Mouse (Mus musculus): ENCODE results near the gene Ppp2r3a.
A peak's percentile ranks its signal among the peaks of the same experiment; 100 is the strongest.

The Ppp2r3a gene

DNA sequence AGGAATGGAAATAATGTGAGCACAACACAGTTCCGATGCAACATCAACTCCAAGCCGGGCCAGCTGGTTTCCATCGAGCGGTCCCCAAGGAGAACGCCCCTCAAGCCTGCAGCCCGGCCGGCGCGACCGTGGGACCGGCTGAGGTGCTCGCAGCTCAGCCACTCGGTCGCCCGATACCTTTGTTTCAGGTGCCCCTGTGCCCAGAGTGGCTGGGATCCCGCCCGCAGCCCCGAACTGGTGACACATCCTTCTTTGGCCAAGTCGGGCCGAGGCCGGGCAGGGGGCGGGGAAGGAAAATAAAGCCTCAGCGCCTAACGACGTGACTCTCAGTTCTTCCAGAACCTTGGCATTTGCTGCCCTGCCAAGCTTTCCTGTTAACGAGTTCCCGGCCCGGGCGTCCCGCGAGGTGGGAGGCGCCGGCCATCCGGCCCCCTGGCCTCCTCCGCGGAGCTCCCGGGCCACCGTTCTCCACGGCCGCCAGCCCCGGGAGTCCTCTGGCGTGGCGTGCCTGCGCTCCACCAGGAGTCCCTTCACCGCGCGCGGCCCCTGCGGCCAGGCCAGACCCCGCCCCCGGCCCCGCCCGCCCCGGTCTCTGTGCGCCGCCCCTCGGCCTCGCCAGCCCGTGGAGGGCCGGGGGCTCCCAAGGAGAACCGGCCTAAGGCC, 483 bp downstream of the Ppp2r3a start:
- DNase-seq, result peak; percentile 62 to 66

DNA sequence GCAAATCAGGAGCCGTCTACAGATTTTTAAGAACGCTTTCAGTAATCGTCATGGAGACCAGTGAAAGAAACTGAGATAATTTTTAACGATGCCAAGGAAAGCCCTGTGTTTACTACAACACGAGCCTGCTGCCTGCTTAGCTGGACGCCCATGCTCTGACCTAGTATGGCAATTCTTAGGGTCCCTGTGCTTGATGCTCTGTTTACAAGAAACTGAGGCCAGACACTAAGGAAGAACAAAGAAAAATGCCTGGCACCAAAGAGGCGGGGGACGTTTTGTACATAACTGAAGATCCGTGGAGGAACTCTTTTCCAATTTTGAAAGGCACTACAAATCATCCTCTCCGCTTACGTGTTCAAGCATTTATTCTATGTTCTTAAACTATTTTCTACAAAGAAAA, 1.1 kb downstream of the Ppp2r3a start:
- DNase-seq, result peak in 1 of 2 experiments; percentile 10

DNA sequence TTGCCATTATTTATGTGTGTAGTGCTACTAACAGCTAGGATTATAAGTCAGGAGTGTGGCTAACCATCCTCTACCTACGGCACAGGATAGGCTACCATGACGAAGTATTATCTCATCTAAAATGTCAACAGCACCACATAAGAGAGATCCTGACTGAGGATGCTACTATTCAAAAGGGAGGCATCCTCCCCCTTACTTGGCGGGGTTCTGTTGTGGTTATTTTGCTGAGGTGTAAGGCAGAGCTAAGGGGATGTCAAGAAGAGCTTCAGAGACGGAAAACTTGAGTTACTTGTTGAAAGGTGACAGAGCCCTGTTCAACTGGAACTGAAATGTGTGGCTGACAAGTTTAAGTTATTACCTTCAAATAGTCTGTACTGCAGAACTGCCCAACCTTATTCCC, 2.0 kb downstream of the Ppp2r3a start:
- no peak for DNase-seq

DNA sequence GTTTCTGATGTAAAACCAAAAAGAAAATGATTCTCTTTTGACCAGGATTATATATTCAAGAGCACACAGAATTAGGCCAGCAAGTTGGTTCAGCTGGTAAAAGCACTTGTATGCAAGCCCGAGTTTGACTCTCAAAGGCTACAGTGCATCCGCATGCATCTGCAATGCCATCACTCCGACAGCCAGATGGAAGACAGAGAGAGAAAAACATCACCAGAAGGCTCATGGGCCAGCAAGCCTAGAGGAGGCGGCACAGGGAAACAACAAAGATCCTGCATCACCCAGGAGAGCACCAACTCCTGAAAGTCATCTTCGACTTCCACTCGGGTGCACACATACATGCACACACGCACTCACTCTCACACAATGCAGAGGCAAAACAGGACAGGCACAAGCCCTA, 4.1 kb downstream of the Ppp2r3a start:
- no peak for DNase-seq

DNA sequence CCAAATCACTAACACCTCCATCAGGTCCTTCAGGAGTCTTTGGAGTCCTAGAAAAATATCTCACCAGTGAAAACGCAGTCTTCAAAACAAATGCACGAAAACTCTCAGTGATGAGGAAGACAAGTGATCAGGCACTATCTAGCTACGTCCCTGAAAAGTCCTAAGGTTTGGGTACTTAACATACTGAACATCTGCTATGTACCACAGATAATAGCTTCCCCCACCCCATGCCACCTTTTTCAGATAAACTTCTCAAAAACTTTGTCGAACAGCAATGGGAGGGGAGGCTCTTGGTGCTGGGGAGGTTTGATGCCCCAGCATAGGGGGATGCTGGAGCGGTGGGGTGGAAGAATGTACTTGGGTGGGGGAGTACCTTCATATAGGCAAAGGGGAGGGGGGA, 6.1 kb downstream of the Ppp2r3a start:
- no peak for DNase-seq

DNA sequence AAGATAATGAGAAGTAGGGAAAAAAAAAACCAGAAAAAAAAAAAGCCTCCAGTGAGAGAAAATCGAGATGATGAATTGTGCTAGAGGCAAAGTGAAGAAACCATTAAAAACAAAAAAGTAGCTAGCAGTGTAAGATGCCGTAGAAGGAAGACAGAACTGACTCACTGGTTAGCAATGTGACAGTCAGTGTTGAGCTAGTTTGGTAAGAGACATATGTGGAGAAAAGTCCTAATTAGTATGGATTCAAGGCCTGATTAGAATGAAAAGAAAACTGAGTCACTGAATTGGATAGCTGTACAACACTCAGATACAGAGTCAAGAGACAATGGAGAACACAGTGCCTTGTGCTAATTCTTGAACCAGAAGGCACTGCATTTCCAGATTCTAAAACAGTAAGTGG, 7.9 kb downstream of the Ppp2r3a start:
- DNase-seq, result no peak

DNA sequence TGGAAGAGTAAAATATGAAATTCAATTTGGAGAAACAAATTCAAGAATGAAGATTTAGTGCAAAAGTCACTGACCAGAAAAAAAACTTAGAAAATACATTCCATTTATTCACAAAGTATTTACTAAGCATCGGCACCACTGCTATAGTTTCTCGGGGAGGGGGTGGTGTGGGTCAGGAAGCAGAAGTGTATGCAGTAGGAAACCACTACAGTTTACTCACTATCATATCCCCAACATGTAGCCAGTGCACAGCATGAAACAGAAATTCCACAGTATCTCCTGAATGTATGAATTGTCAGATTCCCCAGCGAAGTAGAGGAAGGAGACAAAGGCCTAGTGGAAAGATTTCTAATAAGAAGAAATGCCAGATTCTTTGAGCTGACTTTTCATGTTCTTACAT, 11.4 kb downstream of the Ppp2r3a start:
- no peak for DNase-seq

DNA sequence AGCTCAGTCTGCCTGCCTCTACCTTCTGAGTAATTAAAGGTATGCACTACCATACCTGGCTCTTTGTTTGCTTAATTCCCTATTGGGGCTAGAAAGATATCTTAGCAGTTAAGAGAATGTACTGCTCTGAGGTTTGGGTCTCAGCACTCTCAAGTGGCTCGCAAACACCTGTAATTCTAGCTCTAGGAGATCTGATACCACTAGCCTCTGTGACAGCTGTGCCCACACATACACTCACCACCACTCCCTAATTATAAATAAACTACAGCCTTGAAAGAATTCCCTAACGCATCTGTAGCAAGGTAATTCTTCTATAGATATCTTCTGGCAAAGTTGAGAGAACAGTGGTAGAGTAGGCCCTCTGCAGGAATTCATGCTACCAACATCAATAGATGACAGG, 15.8 kb downstream of the Ppp2r3a start:
- DNase-seq, result no peak

DNA sequence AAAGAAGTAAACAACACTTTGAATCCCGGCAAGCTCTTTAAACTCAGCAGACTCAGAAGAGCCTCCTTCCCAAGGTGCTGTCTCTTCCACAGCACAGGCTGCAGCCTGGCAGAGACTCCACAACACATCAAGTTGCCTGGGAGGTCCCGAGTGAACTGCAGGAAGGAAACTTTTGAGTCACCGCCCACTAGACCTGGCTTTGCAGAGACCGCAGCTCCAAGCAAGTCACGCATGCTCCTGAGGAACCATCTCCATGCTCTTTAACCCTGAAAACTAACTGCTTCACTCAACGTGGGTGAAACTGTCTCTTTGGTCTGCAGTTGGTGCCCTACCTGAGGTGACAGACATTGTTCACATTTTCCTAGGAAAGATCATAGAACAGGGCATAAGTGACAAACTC, 19.6 kb downstream of the Ppp2r3a start:
- no peak for DNase-seq

DNA sequence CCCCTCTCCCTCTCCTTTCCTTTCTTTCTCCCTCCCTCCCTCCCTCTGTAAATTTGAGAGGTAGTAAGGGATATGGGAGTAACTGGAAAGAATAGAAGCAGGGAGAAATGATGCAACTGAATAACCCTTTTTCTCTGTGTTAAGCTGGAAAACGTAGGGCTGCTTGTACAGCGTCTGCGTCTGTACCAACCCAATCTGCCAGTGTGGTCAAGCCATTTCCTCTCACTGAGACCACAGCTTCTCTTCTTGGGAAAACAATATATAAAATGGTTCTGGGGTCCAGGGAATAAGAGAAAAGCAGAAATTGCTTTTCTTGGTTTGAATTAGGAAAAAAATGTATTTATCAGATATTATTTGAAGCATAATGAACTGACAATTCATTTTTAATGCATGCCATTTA, 21.6 kb downstream of the Ppp2r3a start:
- DNase-seq, result no peak

DNA sequence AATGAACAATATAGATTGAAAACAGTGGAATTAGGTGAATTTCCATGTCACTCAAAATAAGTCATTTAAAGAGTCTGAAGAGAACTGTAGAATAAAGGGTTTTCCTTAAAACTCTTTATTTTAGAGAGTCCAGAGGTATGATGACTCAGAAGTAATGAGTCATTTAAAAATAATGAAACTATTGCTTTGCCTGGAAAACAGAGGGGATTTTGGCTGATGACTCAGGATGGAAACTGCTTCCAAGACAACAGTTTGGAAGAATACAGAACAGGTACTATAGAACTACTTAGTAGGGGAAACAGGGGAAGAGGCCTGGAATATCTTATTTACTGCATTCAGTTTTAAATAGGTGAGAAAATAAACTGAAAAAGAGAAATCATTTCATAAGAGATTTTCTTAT, 22.7 kb downstream of the Ppp2r3a start:
- DNase-seq, result no peak

DNA sequence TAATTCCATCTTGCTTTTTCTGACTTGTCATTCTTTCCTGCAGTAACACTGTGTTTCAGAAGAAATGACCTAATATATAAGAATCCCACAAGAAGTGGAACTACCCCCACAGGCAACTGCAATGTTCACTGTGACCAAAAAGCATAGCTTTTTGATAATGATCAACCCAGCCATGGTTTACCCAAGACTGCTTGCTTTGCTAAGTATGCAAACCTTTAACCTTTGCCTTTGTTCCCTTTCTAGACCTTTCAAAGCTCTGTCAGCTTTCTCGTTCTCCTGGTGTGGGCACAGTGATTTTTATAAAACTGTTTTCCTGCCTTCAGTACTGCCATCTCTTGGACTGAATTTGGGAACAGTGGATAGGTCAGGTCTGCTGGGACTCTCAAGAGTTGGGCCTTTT, 43.6 kb downstream of the Ppp2r3a start:
- no peak for DNase-seq

DNA sequence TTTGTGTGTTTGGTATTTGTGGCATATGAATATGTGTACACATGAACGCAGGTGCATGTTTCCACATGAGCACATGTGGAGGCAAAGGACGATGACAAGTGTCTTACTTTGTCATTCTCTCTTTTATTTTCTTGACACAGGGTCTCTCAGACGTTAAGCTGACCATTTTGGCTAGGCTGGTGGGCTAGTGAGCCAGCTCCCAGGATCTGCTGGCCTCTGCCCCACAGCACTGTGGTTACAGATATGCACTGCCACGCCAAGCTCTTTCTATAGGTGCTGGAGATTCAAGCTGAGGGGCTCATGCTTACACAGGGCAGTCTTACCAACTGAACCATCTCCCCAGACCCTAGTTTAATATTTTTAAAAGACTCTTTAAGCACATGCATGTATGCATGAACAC, 45.1 kb downstream of the Ppp2r3a start:
- DNase-seq, result no peak

DNA sequence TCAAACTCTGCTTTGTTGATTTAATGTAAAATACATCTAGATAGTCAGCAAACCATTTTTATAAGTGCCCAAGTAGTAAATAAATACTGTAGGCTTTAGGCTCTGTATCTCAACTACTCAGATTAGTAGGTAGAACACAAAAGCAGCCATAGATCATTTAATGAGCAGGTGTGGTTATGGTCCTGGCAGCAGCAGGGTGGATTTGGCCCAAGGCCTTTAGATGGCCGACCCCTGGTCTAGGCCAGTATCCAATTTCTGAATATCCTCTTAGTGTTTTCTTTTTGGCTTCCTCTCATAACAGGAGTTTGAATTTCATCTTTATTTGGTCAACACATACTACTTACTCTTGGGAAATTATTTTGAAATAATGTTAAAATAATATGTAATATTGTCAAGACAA, 46.4 kb downstream of the Ppp2r3a start:
- no peak for DNase-seq

DNA sequence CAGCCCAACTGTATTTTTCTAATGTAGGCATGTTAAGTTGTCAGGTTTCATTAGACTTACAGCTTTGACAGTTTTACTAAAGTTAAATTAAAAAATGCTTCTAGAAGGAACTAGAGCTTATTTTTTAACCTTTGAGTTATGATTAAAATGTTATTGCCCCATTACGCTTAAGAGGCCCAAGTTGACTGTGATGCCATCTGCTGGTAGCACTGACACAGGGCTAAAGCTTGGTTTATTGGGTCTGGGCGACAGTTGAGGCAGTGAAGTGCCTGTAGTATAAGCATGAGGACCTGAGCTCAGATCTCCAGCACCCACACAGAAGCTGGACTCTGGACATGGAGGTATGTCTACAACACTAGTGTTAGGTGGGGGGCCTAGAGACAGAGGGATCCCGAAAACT, 47.5 kb downstream of the Ppp2r3a start:
- DNase-seq, result no peak

DNA sequence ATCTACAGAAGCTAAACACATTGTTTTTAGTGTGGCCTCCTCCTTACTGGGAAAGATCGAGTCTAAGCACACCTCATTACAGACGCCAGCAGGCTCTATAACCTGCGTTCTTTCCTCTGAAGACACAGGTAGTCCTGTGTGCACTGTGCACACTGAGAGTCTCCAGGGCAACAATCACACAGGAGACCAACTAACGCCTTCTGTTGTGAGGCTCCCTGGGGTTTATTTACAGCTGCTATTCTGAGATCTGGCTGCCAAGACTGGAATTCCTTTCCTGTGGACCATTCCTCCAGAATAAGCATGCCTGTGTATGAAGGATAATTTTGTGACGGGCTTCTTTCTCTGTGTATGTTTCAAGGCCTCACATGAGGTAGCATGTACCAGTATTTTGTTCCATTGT, 51.0 kb downstream of the Ppp2r3a start:
- DNase-seq, result no peak

DNA sequence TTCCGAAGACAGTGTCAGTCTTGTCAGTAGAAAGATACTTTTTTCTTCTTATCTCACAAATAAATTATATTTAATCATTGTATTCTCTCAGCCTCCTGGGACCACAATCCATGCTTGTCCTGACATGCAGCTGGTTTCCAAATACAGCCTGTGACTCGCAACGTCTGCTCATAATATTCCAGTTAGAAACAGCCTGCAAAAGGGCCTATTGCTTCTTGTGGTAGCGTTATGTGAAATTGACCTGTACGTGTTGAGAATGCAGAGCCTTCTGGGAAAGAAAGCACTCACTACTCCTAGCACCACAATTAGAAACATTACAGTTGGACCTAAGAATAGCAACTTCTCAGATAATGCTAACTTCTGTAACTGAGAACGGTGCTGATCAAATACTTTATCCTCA, 52.8 kb downstream of the Ppp2r3a start:
- DNase-seq, result no peak

DNA sequence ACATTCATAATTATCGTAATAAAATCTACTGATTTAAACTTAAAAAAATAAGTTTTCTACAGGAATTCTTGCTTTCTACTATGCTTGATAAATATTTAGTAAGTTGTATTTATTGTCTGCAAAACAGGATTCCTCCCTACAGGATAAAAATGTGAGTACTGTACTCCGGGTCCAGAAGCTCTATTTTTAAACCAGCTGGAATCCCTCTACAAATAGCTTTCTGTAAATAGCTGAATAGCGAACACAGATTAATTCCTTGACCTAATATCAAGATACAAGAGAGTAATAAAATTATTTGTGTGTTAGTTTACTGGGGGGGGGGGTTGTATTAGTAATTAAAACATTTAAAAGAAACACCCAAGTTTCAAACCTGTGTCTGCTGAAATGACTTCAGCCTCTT, 53.3 kb downstream of the Ppp2r3a start:
- DNase-seq, result no peak

DNA sequence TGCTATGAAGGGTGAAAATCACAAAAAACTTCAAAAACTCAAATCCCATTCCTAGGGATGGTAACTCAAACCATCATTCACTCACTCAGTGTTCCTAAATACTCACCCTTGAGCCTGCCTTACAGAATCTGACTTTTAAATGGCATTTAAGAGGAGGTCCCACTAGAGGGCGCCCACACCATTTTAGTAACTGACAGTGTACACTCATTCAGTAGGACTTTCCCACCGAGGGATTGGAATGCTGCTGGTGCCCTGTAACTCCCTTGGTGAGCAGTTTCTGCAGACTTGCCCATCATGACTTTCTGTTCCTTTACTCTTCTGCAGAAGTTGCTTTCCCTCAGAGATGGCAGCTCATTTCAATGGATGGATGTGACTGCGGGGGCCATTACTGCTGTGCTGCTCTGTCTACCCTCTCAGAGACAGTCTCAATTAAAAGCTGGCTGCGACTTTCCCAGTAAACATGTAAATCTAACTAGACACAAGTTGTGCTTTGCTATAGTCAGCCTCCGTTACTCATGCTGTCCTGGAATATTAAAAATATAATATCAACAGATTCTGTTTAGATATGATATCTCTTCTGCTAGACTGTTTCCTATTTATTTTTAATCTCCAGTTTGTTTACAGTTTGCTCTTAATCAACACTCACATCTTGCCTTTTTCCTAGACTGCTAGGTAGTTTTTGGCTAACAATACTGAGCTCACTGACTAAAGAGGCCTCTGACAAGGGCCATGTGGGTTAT, 69.5 kb downstream of the Ppp2r3a start:
- DNase-seq, result peak; percentile 78 to 86

DNA sequence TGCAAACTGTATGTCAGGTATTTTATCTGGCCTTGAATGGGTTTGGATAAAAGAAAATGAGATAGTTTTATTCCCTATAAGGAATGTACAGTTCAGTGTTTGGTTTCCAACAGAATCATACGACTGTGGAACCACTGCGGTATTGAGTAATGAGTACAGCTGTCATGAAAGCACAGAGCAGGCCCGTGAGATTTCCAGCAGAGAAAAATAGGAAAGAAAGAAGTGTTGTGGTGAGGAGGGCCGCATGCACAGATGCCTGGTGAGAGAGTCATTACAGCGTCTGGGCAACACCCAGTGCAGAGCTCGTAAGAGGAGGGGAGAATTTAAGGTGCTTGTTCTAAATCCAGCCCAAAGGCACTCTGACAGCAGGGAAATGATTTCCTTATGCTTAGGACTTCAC, 70.3 kb downstream of the Ppp2r3a start:
- DNase-seq, result no peak

DNA sequence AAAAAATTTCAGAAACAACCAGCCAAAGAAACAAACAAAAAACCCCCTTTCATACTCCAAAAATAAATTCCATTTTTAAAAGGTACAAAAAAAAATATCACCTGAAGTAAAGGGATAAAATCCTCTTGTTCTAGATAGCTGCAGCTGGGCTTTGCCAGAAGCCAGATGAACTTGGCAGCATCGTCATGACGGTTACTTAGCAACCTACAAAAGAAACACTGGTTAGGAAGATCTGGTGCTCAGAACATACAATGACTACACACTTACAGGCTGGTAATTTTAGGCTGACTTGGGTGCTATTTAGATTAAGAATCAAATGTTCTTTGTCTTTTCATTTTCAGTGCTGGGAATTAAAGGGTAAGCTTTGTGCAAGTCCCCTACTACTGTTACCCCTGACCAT, 71.4 kb downstream of the Ppp2r3a start:
- no peak for DNase-seq

DNA sequence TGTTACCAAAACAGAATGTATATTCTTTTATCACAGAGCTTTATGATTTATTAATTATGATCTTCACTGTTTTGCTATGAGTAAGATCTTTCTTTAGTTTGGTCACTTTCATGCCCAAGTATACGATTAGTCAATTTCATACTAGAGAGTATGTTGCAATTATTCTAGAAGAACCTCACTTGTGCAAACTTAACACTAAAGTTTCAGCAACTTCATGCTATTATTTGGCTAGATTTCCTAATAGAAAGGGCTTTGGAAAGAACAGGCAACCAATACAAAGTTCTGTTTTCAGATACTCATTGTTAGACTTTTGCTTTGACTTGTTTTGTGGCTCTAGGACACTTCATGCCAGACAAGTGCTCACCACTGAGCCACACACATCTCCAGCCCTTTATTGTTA, 91.0 kb downstream of the Ppp2r3a start:
- DNase-seq, result no peak

DNA sequence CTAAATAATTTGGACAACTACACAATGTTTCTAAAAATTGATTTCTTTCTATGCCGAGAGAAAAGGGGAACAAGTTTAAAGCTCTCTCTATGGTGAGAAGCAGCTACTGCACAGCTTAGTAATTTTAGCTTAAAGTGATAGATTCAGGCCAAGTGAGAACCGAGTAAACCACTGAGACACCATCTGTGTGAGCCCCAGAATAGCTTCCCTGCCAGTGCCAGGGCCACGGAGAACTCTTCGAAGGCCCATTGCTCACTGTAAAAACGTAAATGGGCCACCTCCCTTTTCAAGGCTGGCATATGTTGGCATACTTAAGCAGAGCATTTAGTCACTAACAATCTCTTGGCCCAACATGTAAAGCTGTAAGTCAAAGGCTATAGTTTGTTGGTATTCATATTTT, 91.5 kb downstream of the Ppp2r3a start:
- peak; percentile 77 to 80 for DNase-seq

DNA sequence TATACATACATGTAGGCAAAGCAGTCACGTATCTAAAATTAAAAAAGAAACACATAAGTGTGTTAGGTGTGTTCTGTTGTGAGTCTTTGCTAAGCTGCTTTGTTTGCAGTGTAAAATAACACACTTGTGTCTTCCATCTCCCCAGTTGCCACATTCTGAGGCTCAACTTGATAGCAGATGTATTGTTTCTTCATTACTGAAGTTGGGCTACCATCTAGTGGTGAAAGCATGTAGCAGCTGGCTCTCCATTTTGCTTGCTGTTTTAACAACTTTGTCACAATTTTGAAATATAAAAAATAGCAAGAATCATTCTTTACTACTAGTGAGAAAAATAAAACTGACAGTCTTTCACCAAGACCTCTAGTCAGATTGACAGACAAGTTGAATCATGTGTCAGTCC, 92.2 kb downstream of the Ppp2r3a start:
- peak; percentile 29 to 58 for DNase-seq

DNA sequence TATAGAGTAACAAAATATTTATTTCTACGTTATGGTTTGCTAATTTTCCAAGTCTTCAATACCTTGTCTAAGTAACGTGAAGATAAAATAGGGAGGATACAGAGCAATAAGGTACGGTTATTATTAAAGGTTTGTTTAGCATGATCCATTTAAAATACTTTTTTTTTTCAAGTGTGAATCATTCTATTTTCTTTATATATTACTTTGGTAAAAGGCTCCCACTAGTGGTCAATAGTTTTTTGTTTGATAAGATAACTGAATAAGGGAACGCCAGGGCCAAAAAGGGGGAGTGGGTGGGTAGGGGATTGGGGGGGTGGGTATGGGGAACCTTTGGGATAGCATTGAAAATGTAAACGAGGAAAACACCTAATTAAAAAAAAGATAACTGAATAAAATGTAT, 98.7 kb downstream of the Ppp2r3a start:
- no peak for DNase-seq

All from cerebellum, postnatal 36 days (tissue).